Mouse (Mus musculus) forebrain, embryonic 14.5 days (tissue): Measurements from ENCODE around the gene Gm5751. TPM values are rescaled to one million over a fixed set of nuclear protein-coding genes. Genes with fewer than 3 reads are reported as not detected.
"Not testable (repeated sequence)": the region's sequence is repeated elsewhere in the genome, so short reads cannot be mapped to it uniquely, and the experiment has no call there.

Experiments used
- ATAC-seq: fragments of 200-750 bp; cut with Nextera tagmentation; 2 replicates; pipeline ENCODE4 v1.8.0; 2017; ENCODE audit warnings: mild to moderate bottlenecking, moderate library complexity
- DNase-seq: peaks from one replicate; pipeline ENCODE4 v3.0.0-alpha.2; 2015; ENCODE audit warnings: low spot score
- H3K27ac ChIP-seq: fragments of 300-500 bp; sonication (generic); 2 replicates; pipeline ENCODE4 v1.5.1; 2014; ENCODE audit warnings: low read depth, mild to moderate bottlenecking, control low read depth, low read length, moderate library complexity
- H3K27me3 ChIP-seq: fragments of 300-500 bp; sonication (generic); replicated peaks from 2 replicates; pipeline ENCODE4 v1.6.1; 2014; ENCODE audit warnings: low read length, control low read depth, mixed read lengths; ENCODE audit not compliant: control insufficient read depth, insufficient read depth
- H3K36me3 ChIP-seq: fragments of 300-500 bp; sonication (generic); 2 replicates; pipeline ENCODE4 v1.6.1; 2014; ENCODE audit warnings: low read length, control low read depth; ENCODE audit not compliant: control insufficient read depth, insufficient read depth
- H3K4me1 ChIP-seq: fragments of 300-500 bp; sonication (generic); 2 replicates; pipeline ENCODE4 v1.6.1; 2014; ENCODE audit warnings: antibody characterized with exemption, low read length, control low read depth; ENCODE audit not compliant: control insufficient read depth, insufficient read depth
- H3K4me2 ChIP-seq: fragments of 300-500 bp; sonication (generic); 2 replicates; pipeline ENCODE4 v1.6.1; 2014; ENCODE audit warnings: mild to moderate bottlenecking, control low read depth, low read length
- H3K4me3 ChIP-seq: fragments of 300-500 bp; sonication (generic); 2 replicates; pipeline ENCODE4 v1.5.1; 2014; ENCODE audit warnings: low read depth, low read length, control low read depth
- H3K9ac ChIP-seq: fragments of 300-500 bp; sonication (generic); 2 replicates; pipeline ENCODE4 v1.6.1; 2014; ENCODE audit warnings: mild to moderate bottlenecking, low read length, control low read depth, moderate library complexity
- H3K9me3 ChIP-seq: fragments of 300-500 bp; sonication (generic); replicated peaks from 2 replicates; pipeline ENCODE4 v1.6.1; 2016; ENCODE audit warnings: low read length, control low read depth, mixed read lengths; ENCODE audit not compliant: control insufficient read depth
- WGBS: fragments of 180-500 bp; shearing (Covaris S2); extraction: QIAGEN DNeasy Blood & Tissue Kit; methylation state at CpG from one replicate; pipeline ENCODE4 v1.1.7; 2014; 5-methylcytosine and 5-hydroxymethylcytosine counted together
- polyA plus RNA-seq: library from polyadenylated mRNA; unstranded; fragments of >200 nt; fragmentation: Nextera tagmentation; extraction: Ambion mirVana; gene quantifications from 2 replicates; pipeline ENCODE4 v1.2.1, GENCODE M21; 2014

The Gm5751 gene
- not detected in 2 replicates for polyA plus RNA-seq

DNA sequence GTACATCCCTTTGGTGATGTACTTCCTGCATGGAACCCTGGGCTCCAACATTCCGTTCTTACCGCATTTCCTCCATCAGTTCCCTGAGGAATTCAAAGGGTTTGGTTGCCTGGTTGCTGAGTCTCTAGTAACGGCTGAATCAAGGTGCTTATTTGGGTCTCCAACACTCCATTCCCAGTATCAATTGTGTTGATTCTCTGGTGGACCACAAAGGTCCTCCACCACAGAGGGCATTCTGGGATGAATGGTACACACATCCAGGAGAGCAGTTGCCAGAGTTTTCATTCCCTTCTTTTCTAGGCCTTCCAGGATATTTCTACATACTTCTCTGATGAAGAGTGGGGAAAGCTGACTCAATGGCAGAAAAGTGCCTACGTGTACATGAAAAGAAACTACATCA lies at the start of gene Gm5751:
Gene Gm5751, plus strand, starts transcription at position 301 of the 400 bp plus-strand sequence.
- not testable (repeated sequence) for H3K4me1 ChIP-seq, H3K4me2 ChIP-seq, H3K9me3 ChIP-seq, H3K27me3 ChIP-seq, H3K4me3 ChIP-seq, H3K27ac ChIP-seq, H3K36me3 ChIP-seq, DNase-seq, H3K9ac ChIP-seq, ATAC-seq
- 83% methylated on average over 3 of the region's 4 CpGs for WGBS

DNA sequence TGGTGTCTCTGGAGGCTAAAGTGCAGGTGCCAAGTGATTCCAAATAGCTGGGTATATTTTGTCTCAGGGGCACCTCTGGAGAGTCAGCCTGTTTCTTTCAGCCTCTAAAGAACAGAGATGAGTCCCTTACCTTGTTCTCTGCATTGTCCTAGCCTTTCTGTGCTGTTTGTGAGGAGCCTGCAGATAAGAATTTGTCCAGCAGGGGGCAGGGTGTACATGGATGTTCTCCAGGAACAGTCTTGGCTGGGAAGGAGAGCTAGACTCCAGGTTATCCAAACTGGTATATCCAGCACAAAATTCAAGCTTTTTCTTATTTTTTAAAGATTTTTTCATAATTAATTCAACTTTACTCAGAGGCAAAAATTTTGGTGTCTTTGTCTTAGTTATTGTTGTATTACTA lies 42.0 kb upstream of the Gm5751 start:
- no peak overlapping the region for H3K4me3 ChIP-seq
- H3K4me1 ChIP-seq, result no peaks in the 10 kb centered on the region
- no peaks in the 10 kb centered on the region for H3K27me3 ChIP-seq
- H3K36me3 ChIP-seq, result no peaks in the 10 kb centered on the region
- DNase-seq (peak; percentile 41), ATAC-seq (no peak)
- H3K4me2 ChIP-seq, result no peak overlapping the region
- no peak overlapping the region for H3K9ac ChIP-seq
- H3K27ac ChIP-seq, result no peak overlapping the region
- H3K9me3 ChIP-seq, result no peaks in the 10 kb centered on the region

DNA sequence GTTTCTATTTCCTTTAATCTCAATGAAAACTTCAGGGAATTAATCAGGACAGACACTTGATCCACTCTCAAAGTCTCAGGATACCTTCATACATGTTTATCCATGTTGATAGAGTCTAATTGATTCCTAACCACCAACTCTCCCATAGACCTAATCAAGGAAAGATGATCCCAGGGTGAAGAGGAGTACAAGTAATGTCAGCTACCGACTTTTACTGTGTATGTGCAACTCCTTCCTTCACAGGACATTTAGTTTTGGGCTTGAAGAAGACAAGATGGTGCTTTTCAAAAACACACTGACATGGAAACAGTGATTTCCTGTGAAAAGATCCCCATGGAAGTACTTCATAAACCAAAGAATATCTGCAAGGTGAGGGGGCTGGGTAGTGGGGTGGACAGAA lies 30.4 kb upstream of the Gm5751 start, which contains the start of gene Gm6592:
Gene Gm6592, plus strand, starts transcription at position 301 of the 400 bp plus-strand sequence.
- Histone ChIP-seq H3K27ac (no peak within 1 kb of the TSS), H3K9me3 (no peaks in the 10 kb centered on the region), H3K36me3 (no peaks in the 10 kb centered on the region), H3K9ac (no peak within 1 kb of the TSS), H3K4me3 (no peak within 1 kb of the TSS), H3K4me1 (no peaks in the 10 kb centered on the region), H3K4me2 (no peak within 1 kb of the TSS), H3K27me3 (no peaks in the 10 kb centered on the region)
- 71% methylated on average over 1 of the region's 1 CpGs for WGBS
- ATAC-seq (no peak), DNase-seq (no peak)

DNA sequence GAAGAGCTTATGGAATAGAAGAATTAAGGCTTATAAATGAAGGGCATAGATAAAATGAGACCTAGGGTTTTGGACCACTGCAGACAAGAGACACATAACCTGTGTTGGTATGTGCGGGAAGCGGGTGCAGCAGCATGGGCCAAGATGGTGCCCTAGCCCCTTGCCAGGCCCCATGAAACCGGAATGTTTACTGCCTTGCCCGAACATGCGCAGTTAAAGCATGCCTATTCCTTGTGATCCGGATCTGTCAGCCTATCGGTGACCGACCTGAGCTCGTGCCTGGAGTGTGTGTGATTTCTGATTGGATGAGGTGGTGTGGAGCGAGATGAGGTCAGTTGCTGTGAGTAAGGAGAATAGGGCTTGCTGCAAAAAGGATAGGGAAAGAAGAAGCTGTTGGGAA lies 21.6 kb upstream of the Gm5751 start:
- Histone ChIP-seq H3K9ac (no peak overlapping the region), H3K9me3 (no peaks in the 10 kb centered on the region), H3K4me1 (no peaks in the 10 kb centered on the region), H3K36me3 (no peaks in the 10 kb centered on the region), H3K27me3 (no peaks in the 10 kb centered on the region), H3K4me2 (no peak overlapping the region), H3K4me3 (no peak overlapping the region), H3K27ac (no peak overlapping the region)
- ATAC-seq (no peak), DNase-seq (no peak)
- WGBS, result 90% methylated on average over 10 of the region's 10 CpGs

DNA sequence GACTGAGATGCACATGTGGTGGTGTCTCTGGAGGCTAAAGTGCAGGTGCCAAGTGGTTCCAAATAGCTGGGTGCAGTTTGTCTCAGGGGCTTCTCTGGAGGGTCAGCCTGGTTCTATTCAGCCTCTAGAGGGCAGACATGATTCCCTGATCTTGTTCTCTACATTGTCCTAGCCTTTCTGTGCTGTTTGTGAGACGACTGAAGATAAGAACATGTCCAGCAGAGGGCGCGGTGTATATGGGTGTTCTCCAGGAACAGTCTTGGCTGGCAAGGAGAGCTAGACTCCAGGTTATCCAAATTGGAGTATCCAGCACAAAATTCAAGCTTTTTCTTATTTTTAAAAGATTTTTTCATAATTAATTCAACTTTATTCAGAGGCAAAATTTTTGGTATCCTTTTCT lies 9.7 kb upstream of the Gm5751 start:
- H3K4me1 ChIP-seq, H3K4me2 ChIP-seq, H3K9me3 ChIP-seq, H3K27me3 ChIP-seq, H3K9ac ChIP-seq, H3K4me3 ChIP-seq, H3K36me3 ChIP-seq, H3K27ac ChIP-seq: not testable (repeated sequence)
- ATAC-seq (peak; percentile 65), DNase-seq (peak; percentile 85)
- WGBS, result 22% methylated on average over 3 of the region's 3 CpGs

DNA sequence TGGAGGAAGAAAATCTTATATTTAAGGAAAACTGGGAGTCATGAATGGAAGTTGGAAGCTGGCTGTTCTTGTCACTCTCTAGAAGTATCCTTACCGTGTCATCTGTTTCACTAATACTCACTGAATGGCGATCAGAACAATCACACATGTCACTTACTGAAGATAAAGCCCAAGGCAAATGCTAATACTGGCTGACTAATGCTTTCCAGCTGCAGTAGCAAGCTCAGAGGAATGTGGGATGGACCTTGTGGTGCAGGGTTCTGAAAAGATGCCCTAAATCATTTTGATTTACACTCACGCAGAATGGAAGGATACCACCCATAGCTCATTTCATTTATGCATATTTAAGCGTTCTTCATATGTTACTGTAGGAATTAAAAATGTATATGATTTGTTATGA lies 10.3 kb downstream of the Gm5751 start:
- Histone ChIP-seq H3K4me3 (no peak overlapping the region), H3K9me3 (no peaks in the 10 kb centered on the region), H3K4me1 (no peaks in the 10 kb centered on the region), H3K27ac (no peak overlapping the region), H3K36me3 (no peaks in the 10 kb centered on the region), H3K4me2 (no peak overlapping the region), H3K27me3 (no peaks in the 10 kb centered on the region), H3K9ac (no peak overlapping the region)
- no peak for ATAC-seq
- DNase-seq, result no peak
- whole genome bisulfite sequencing, result 77% methylated on average over 4 of the region's 4 CpGs

DNA sequence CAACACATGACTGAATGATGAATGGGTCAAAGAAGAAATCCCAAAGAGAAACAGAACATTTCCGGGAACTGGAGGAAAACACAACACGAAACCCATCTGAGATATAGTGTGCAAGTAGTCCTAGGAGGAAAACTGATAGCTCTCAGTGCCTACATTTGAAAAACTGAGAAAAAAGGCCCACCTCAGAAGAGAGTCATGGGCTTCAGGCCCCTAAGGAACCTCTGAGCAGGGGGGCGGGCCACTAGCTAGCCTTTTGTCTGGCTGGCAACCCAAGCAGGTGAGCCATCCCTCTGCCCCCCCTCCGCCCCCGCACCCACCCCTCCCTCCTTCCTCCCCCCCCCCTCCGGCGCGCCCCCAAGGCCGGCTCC lies 17.9 kb downstream of the Gm5751 start:
- H3K4me1 ChIP-seq, result no peaks in the 10 kb centered on the region
- peak overlapping the region; percentile 54 for H3K4me3 ChIP-seq
- H3K27me3 ChIP-seq, result no peaks in the 10 kb centered on the region
- H3K9ac ChIP-seq, result peak overlapping the region; percentile 75
- ATAC-seq, result peak; percentile 47
- DNase-seq, result no peak
- peak overlapping the region; percentile 82; the same call in 1 of the 2 replicates for H3K27ac ChIP-seq
- H3K4me2 ChIP-seq, result peak overlapping the region; percentile 61
- H3K9me3 ChIP-seq, result no peaks in the 10 kb centered on the region
- no peaks in the 10 kb centered on the region for H3K36me3 ChIP-seq
- WGBS, result 44% methylated on average over 5 of the region's 9 CpGs

DNA sequence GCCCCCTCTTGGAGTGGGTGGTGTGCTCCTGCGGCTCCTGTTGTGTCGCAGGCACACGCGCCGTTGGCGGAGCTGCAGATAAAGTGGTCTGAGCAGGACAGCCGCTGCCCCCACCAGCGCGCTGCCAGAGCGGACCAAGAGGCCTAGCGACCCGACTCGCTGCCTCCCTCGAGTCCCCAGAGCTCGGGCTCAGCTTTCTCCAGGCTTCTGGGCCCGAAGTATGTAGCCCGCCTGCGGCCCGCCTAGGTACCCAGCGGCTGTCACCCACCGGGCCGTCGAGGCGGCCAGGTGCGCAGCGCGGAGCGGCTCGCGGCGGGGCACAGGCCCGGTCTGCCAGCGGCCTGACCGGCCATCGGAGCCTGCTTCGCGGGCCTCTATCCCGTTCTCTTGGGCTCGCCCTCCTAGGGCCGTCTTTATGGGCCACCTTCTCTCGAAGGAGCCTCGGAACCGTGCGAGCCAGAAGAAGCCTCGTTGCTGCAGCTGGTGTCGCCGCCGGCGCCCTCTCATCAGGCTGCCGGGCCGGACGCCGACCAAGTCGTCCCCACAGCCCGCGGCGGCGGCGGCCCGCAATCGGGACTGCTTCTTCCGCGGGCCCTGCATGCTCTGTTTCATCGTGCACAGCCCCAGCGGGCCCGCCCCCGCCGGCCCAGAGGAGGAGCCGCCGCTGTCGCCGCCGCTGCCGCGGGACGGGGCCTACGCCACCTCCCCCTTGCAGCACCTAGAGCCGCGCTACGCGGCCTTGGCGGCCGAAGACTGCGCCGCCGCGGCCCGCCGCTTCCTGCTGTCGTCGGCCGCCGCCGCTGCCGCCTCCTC lies 18.5 kb downstream of the Gm5751 start, which contains the start of gene B630019K06Rik:
Gene B630019K06Rik, plus strand, starts transcription at position 40 of the 813 bp plus-strand sequence.
- Histone ChIP-seq H3K4me1 (no peaks in the 10 kb centered on the region), H3K9me3 (no peaks in the 10 kb centered on the region), H3K36me3 (no peaks in the 10 kb centered on the region), H3K9ac (peak within 1 kb of the TSS; percentile 75), H3K27me3 (no peaks in the 10 kb centered on the region), H3K4me3 (peak within 1 kb of the TSS; percentile 54), H3K27ac (peak within 1 kb of the TSS; percentile 82), H3K4me2 (peak within 1 kb of the TSS; percentile 61)
- ATAC-seq (peak; percentile 92), DNase-seq (peak; percentile 64)
- 26% methylated on average over 82 of the region's 95 CpGs for WGBS

DNA sequence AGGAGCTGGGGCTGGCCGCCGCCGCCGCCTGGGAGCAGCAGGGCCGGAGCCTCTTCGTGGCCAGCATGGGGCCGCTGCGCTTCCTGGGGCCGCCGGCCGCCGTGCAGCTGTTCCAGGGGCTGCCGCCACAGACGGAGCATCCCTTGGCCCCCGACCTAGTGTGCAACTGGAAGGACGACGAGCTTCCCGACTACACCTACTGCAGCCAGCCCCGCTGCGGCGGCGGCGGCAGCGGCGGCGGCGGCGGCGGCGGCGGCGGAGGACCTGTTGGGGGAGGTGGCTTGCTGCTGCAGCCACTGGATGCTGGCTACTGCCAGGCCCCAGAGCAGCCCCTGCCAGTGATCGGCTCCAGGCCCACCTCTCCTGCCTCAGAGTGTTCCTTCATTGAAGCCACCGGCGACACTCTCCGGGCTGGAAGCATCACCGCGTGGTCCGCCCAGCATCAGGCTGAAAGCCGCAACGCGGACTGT lies 19.2 kb downstream of the Gm5751 start:
- ATAC-seq, result peak; percentile 70
- Histone ChIP-seq H3K9me3 (no peaks in the 10 kb centered on the region), H3K4me1 (no peaks in the 10 kb centered on the region), H3K4me2 (peak overlapping the region; percentile 61), H3K27ac (peak overlapping the region; percentile 82), H3K9ac (peak overlapping the region; percentile 75), H3K4me3 (peak overlapping the region; percentile 54), H3K36me3 (no peaks in the 10 kb centered on the region), H3K27me3 (no peaks in the 10 kb centered on the region)
- 43% methylated on average over 27 of the region's 42 CpGs for WGBS
- DNase-seq, result peak; percentile 27
